Mouse (Mus musculus): ENCODE measurements around the gene Kif21b. TPM values are rescaled to one million over a fixed set of nuclear protein-coding genes. Genes with fewer than 3 reads are reported as not detected.
A peak's percentile ranks its signal among the peaks of the same experiment; 100 is the strongest.

Kif21b gene
- 0.74 and 0.94 TPM in 2 replicates for total RNA-seq (2014; rRNA removed)
- polyA plus RNA-seq (2012; rRNA removed) = 0.82 and 1.5 TPM in 2 replicates

GRCm38 (mm10) chr1:136130951-136131558 lies at the start of gene Kif21b:
TSS of gene Kif21b (plus strand) at chr1:136131389.
- peaks cover 4% of the 10 kb centered on the region for H3K27me3 ChIP-seq (ENCODE audit: control insufficient read depth, insufficient read depth, low read length)
- peak within 1 kb of the TSS; percentile 76 for H3K4me3 ChIP-seq (ENCODE audit: insufficient read depth, low read depth, low read length)
- no peaks in the 10 kb centered on the region for H3K36me3 ChIP-seq (ENCODE audit: control insufficient read depth, insufficient read depth, low read length)
- peak; percentile 43 for DNase-seq (ENCODE audit: extremely low read depth, low read depth, low spot score)
- H3K79me2 ChIP-seq (ENCODE audit: control insufficient read depth, insufficient read depth, low read length) = no peaks in the 10 kb centered on the region
- H3K27ac ChIP-seq (replicated peaks; ENCODE audit: insufficient read depth, low read depth, low read length) = 0 out of 2 replicates have a peak within 1 kb of the TSS, but pooled peaks have one; percentile 20
- TF ChIP-seq POLR2A (IDR thresholded peaks at IDR 0.05; ENCODE audit: extremely low read depth, insufficient read depth, low read length) (no peak), CTCF (IDR thresholded peaks at IDR 0.05; ENCODE audit: low read depth, low read length) (no peak)
- peak within 1 kb of the TSS; percentile 86 for H3K9ac ChIP-seq (ENCODE audit: low read depth, low read length)
- 4% methylated on average over 42 of the region's 42 CpGs for WGBS
- 0 out of 2 replicates have a peak, but pooled peaks cover 3% of the 10 kb centered on the region for H3K4me1 ChIP-seq (ENCODE audit: control insufficient read depth, insufficient read depth, low read length)

GRCm38 (mm10) chr1:136085988-136086685 lies 45.1 kb upstream of the Kif21b start:
- Histone ChIP-seq H3K9ac (ENCODE audit: low read depth, low read length) (no peak overlapping the region), H3K4me1 (ENCODE audit: control insufficient read depth, insufficient read depth, low read length) (no peaks in the 10 kb centered on the region), H3K79me2 (ENCODE audit: control insufficient read depth, insufficient read depth, low read length) (no peaks in the 10 kb centered on the region), H3K27ac (replicated peaks; ENCODE audit: insufficient read depth, low read depth, low read length) (no peak overlapping the region), H3K36me3 (ENCODE audit: control insufficient read depth, insufficient read depth, low read length) (no peaks in the 10 kb centered on the region), H3K4me3 (ENCODE audit: insufficient read depth, low read depth, low read length) (no peak overlapping the region), H3K27me3 (ENCODE audit: control insufficient read depth, insufficient read depth, low read length) (no peaks in the 10 kb centered on the region)
- TF ChIP-seq CTCF (IDR thresholded peaks at IDR 0.05; ENCODE audit: low read depth, low read length) (no peak), POLR2A (IDR thresholded peaks at IDR 0.05; ENCODE audit: extremely low read depth, insufficient read depth, low read length) (no peak)
- 79% methylated on average over 3 of the region's 3 CpGs for WGBS
- DNase-seq (ENCODE audit: extremely low read depth, low read depth, low spot score) = no peak

DNA sequence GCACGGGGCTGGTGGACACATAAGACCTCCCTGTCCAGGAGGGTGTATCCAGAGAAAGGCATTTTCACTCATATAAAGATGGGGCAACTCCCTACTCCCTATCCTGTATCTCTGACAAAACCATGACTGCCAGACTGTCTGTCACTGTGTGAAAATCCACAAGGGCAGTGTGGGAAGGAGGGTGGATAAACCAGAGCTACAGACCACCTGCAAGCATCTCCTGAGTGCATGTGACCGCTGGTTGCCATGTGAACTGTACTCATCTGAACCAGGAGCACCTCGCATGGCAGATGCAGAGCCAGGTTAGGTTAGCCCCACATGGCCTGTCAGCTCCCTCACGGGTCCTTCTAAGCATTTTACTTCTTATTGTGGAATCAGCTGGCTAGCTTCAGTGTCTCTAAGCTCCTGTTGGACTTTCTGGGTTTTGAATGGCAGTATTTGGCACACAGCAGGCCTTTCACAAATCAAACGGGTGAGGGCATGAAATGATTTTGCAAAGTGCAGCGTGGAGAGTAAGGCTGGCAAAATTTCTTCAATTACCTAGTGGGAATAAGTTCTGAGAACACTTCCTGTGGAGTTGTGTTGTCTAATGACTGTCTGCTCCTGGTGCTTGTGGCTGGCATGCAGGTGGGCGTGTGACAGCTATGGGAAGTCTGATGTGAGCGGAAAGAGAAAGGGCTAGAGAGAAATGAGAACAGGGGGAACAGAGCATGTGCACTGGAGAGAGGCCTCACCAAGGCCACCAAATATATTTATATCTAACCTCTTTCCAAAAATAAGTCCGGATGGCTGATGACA lies 41.6 kb upstream of the Kif21b start:
- no peak for DNase-seq (ENCODE audit: extremely low read depth, low read depth, low spot score)
- Histone ChIP-seq H3K36me3 (ENCODE audit: control insufficient read depth, insufficient read depth, low read length) (no peaks in the 10 kb centered on the region), H3K27me3 (ENCODE audit: control insufficient read depth, insufficient read depth, low read length) (no peaks in the 10 kb centered on the region), H3K27ac (replicated peaks; ENCODE audit: insufficient read depth, low read depth, low read length) (no peak overlapping the region), H3K4me1 (ENCODE audit: control insufficient read depth, insufficient read depth, low read length) (no peaks in the 10 kb centered on the region), H3K79me2 (ENCODE audit: control insufficient read depth, insufficient read depth, low read length) (no peaks in the 10 kb centered on the region), H3K4me3 (ENCODE audit: insufficient read depth, low read depth, low read length) (no peak overlapping the region), H3K9ac (ENCODE audit: low read depth, low read length) (no peak overlapping the region)
- WGBS = 78% methylated on average over 9 of the region's 9 CpGs
- no peak for TF ChIP-seq CTCF (IDR thresholded peaks at IDR 0.05; ENCODE audit: low read depth, low read length)
- TF ChIP-seq POLR2A (IDR thresholded peaks at IDR 0.05; ENCODE audit: extremely low read depth, insufficient read depth, low read length) = no peak

GRCm38 (mm10) chr1:136093726-136094125 lies 37.5 kb upstream of the Kif21b start:
- no peaks in the 10 kb centered on the region for H3K36me3 ChIP-seq (ENCODE audit: control insufficient read depth, insufficient read depth, low read length)
- no peaks in the 10 kb centered on the region for H3K27me3 ChIP-seq (ENCODE audit: control insufficient read depth, insufficient read depth, low read length)
- H3K4me3 ChIP-seq (ENCODE audit: insufficient read depth, low read depth, low read length) = no peak overlapping the region
- whole genome bisulfite sequencing = 68% methylated on average over 3 of the region's 3 CpGs
- no peak for DNase-seq (ENCODE audit: extremely low read depth, low read depth, low spot score)
- H3K9ac ChIP-seq (ENCODE audit: low read depth, low read length) = no peak overlapping the region
- no peaks in the 10 kb centered on the region for H3K4me1 ChIP-seq (ENCODE audit: control insufficient read depth, insufficient read depth, low read length)
- TF ChIP-seq CTCF (IDR thresholded peaks at IDR 0.05; ENCODE audit: low read depth, low read length) (no peak), POLR2A (IDR thresholded peaks at IDR 0.05; ENCODE audit: extremely low read depth, insufficient read depth, low read length) (no peak)
- no peaks in the 10 kb centered on the region for H3K79me2 ChIP-seq (ENCODE audit: control insufficient read depth, insufficient read depth, low read length)
- H3K27ac ChIP-seq (replicated peaks; ENCODE audit: insufficient read depth, low read depth, low read length) = no peak overlapping the region

DNA sequence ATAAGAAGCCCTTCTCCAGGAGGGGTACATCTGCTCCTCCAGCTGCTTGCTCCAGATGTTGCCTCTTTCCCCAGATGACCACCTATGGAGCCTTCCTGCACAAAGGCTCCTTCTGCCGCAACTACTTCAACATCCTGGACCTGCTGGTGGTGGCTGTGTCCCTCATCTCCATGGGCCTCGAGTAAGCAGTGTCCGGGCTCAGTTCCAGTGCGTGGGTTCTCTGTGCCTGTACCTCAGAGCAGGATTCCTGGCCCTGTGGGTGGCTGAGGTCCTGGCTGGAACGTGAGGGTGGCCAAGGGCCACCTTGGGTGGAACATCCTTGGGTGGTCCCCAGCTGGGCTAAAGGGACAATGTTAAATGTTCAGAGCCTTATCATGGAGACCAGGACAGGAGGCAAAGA lies 36.4 kb upstream of the Kif21b start:
- TF ChIP-seq CTCF (IDR thresholded peaks at IDR 0.05; ENCODE audit: low read depth, low read length) (no peak), POLR2A (IDR thresholded peaks at IDR 0.05; ENCODE audit: extremely low read depth, insufficient read depth, low read length) (no peak)
- no peak overlapping the region for H3K27ac ChIP-seq (replicated peaks; ENCODE audit: insufficient read depth, low read depth, low read length)
- H3K79me2 ChIP-seq (ENCODE audit: control insufficient read depth, insufficient read depth, low read length) = no peaks in the 10 kb centered on the region
- DNase-seq (ENCODE audit: extremely low read depth, low read depth, low spot score) = no peak
- 78% methylated on average over 5 of the region's 5 CpGs for WGBS
- H3K9ac ChIP-seq (ENCODE audit: low read depth, low read length) = no peak overlapping the region
- no peak overlapping the region for H3K4me3 ChIP-seq (ENCODE audit: insufficient read depth, low read depth, low read length)
- no peaks in the 10 kb centered on the region for H3K36me3 ChIP-seq (ENCODE audit: control insufficient read depth, insufficient read depth, low read length)
- no peaks in the 10 kb centered on the region for H3K4me1 ChIP-seq (ENCODE audit: control insufficient read depth, insufficient read depth, low read length)
- no peaks in the 10 kb centered on the region for H3K27me3 ChIP-seq (ENCODE audit: control insufficient read depth, insufficient read depth, low read length)

Data from liver, adult 2 months (tissue).